Mouse (Mus musculus): ENCODE data around the gene C130032M10Rik.

DNA sequence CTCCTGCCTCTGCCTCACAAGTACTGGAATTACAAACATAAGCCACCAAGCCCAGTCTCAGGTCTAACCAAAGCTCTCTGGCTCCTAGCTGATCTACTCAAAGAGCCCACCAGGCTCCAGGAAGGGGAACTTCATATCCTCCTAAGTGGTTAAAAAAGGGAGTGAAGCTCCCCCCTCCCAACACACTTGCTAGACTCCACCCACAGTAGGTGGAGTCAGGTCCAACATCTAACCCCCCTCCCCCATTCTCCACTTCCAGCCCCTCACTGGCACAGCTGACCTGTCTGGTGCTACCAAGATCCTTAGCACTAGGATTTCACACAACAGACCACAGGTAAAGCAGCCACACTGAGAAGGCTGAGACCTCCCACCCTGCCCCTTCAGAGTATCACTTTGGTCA lies 38.3 kb downstream of the C130032M10Rik start:
- TF ChIP-seq ZC3H11A (IDR thresholded peaks at IDR 0.05; ENCODE audit: borderline replicate concordance, low read depth, low read length) = no peak
- TF ChIP-seq HCFC1 (IDR thresholded peaks at IDR 0.05; ENCODE audit: borderline replicate concordance, insufficient read depth, low read length) = no peak
- TF ChIP-seq CHD2 (IDR thresholded peaks at IDR 0.05; ENCODE audit: low read depth, low read length) = no peak
- TF ChIP-seq MAFK (IDR thresholded peaks at IDR 0.05; ENCODE audit: insufficient read depth, low read depth, low read length) = no peak
- TF ChIP-seq ZNF384 (IDR thresholded peaks at IDR 0.05; ENCODE audit: low read depth, low read length) = no peak

All from ES-E14 (cell line).